Mouse (Mus musculus) spleen, adult 2 months (tissue): ENCODE data around the gene Trim30a.

ENCODE experiments used
- CTCF ChIP-seq: fragments of 200-500 bp; IDR thresholded peaks from 2 replicates; pipeline ENCODE4 v1.5.1; 2011; ENCODE audit warnings: mild to moderate bottlenecking, inconsistent platforms; ENCODE audit not compliant: insufficient read depth, insufficient read length, insufficient replicate concordance; ENCODE audit errors: extremely low read depth
- POLR2A ChIP-seq: fragments of 200-500 bp; IDR thresholded peaks from 2 replicates; pipeline ENCODE4 v1.6.1; 2011; ENCODE audit warnings: low read depth, low read length, inconsistent platforms

DNA sequence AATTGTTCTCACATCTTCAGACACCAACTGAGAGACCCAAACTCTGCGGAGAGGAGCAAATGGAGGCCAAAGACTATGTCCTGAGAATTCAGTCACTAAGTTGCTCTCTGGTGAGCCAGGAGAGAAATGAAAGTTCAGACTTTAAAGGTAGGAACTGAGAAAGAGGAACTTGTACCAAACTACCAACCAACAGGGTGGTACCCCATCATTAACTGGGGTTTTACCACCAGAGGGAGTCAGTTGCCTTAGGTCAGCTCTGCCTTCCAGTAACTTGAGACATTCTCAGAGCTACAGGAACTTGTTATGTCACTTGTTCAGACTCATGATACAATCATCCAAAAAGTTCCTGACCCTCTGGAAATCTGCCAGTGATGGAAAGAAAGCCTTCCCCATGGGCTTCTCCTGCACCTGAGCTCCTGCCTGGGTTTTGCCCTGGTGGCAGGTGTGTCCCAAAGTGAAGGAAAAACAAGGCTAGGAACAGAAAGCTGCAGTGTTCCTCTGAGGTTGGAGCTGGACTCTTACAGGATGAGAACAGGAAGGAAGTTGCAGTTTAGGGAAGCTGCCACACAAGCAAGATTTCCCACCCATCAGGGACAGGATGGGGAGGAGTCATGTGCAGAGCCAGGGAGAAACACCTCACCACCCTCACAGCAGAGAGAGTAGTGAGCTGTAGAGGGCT is 95.1 kb downstream of the Trim30a start, which contains the start of gene Trim30b:
- TF ChIP-seq CTCF (no peak), POLR2A (no peak)
